Mouse (Mus musculus): ENCODE results near the gene Wdr38. TPM values are rescaled to one million over a fixed set of nuclear protein-coding genes. Genes with fewer than 3 reads are reported as not detected.
A peak's percentile ranks its signal among the peaks of the same experiment; 100 is the strongest.

The Wdr38 gene
- total RNA-seq, 2 experiments from 2014 or later, result 0.40 to 0.51 TPM

DNA sequence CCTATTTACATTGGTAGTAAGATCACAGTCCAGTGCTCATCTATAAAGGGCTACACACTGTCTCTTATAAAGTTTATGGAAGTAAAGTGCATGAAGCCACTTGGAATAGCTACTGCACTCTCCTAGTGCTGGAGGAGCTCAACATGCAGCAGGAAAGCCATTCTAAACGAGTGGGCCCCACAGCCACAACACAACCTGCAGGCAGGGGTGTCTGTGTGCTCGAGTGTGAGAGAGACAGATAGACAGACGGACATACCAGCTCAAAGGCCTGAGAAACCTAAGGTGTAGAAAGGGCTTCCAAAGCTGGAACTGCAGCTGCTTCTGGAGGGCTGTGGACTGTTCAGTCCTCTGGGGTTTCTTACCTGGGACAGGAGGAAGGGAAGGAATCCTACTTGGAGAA, 19.3 kb downstream of the Wdr38 start:
- intact Hi-C loops (cut with DNase I), result no loop called here
- DNase-seq (ENCODE audit: low spot score in 2 of 2), result no peak

DNA sequence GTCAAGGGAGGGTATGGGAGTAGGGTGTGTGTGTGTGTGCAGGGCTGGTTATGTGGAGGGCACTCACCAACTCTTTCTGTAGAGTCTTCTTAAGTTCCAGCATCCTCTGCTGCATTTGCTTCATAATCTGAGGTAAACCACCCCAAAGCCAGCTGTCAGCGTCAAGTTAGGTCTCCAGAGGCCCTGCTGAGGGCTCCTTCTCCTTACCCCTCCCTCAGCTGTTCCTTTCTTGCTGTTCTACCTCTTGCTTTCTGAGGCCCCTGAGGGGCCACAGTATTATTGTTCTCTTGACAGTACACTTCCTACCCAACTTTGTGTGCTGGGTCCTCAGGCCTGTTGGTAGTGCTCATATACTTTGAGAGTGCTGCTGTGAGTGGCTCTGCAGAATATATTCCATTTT, 22.7 kb downstream of the Wdr38 start:
- no peak for DNase-seq (ENCODE audit: low spot score in 2 of 2)
- intact Hi-C loops (cut with DNase I), result no loop called here

DNA sequence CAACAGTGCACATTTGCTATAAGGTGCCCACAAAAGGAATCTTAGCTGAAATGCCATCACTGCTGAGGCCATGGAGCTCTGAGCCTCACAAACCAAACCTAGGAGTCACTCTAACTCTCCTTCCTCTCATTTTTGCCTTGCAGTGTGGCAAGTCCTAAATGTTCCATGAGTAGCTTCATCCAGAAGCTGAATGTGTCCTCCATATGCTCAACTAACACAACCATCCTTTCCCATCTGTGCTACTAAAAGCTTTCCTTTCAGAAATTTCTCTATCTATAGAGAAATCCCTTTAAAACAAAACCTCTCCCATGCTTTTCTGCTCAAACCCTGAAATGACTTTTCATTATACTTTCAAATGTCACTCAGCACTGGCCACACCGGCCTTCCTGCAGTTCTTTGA, 34.3 kb downstream of the Wdr38 start:
- intact Hi-C loops (cut with DNase I), result no loop called here
- peak in 1 of 2 experiments; percentile 52 for DNase-seq (ENCODE audit: low spot score in 2 of 2)

DNA sequence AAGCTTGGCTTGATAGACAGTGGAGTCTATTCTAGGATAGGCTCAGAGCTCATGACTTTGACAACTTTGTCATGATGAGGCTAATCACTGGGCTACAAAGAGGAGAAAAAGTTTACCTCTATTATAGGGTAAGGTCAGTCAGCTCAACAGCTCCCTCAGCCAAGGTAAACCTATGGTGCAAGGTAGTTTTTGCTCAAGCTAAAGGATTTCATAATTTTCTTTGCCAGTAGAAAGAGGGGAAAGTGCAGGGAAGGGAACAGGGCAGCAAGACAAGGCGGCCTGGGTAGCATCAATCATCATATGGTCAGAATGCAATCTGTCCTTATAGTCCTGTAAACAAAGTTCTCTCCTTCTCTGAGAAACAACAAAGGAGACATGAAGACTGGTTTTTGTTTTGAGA, 42.9 kb downstream of the Wdr38 start:
- intact Hi-C loops (cut with DNase I), result loop anchor here (5.0 kb wide), 1 partner anchor 42 kb away; no protein-coding TSS in a partner anchor

DNA sequence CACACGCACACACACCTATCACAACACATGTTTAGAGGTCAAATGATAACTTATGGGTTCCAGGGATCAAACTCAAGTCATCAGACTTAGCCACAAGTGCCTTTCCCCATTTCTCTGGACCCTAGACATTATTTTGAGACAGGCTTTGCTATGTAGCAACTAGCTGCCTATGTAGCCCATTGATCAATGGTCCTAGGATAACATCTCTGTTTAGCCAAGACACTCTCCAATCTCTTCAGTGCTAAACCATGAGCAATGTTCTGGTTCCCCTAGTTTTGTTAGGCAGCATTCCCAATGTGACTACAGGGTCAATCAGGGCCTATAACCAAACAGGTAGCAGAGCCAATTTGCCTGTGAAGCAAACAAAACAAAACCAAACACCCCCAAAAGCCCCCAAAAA, 51.2 kb downstream of the Wdr38 start:
- no peak for DNase-seq (ENCODE audit: low spot score in 2 of 2)
- intact Hi-C loops (cut with DNase I), result no loop called here

More for the DNA sequence above, 42.9 kb downstream of the Wdr38 start:
- no peak for DNase-seq (ENCODE audit: low spot score in 2 of 2)

Other genes starting within 250 kb of the Wdr38 start
- 1 to 10 TPM; 4.7 to 6.2 TPM for gene Nr6a1, start 69.8 kb upstream of the Wdr38 start, total RNA-seq (2021)
- gene Olfml2a, start 65.5 kb upstream of the Wdr38 start, total RNA-seq (2021), result 1 to 10 TPM; 3.5 to 4.0 TPM
- 100 to 1,000 TPM; 100 to 107 TPM for gene Arpc5l, start 7.9 kb downstream of the Wdr38 start, total RNA-seq (2021)
- 100 to 1,000 TPM; 234 to 241 TPM for gene Rpl35, start 8.1 kb downstream of the Wdr38 start, total RNA-seq (2021)
- 10 to 100 TPM; 26.1 to 31.9 TPM for gene Golga1, start 68.1 kb downstream of the Wdr38 start, total RNA-seq (2021)
- 10 to 100 TPM; 69.4 to 84.0 TPM for gene Scai, start 193.3 kb downstream of the Wdr38 start, total RNA-seq (2021)
- 10 to 100 TPM; 64.4 to 69.0 TPM for gene Ppp6c, start 229.0 kb downstream of the Wdr38 start, total RNA-seq (2021)